Mouse (Mus musculus): ENCODE data around the gene Blnk.

GRCm38 (mm10) chr19:40995449-40996401, 1.4 kb upstream of the Blnk start:
- TF ChIP-seq POLR2A (IDR thresholded peaks at IDR 0.05; ENCODE audit: control insufficient read depth in 1 of 2, insufficient read depth in 1 of 2, low read depth in 1 of 2, low read length in 2 of 2, poor library complexity in 1 of 2) (no peak), MYB (IDR thresholded peaks at IDR 0.05; ENCODE audit: low read depth, low read length) (no peak), CTCF (IDR thresholded peaks at IDR 0.05 in 2 of 3, conservative IDR thresholded peaks at IDR 0.05 in 1 of 3; ENCODE audit: control insufficient read depth in 1 of 3, insufficient read depth in 1 of 3, low read depth in 2 of 3, low read length in 3 of 3, poor library complexity in 1 of 3, severe bottlenecking in 1 of 3) (no peak), TAL1 (IDR thresholded peaks at IDR 0.05; ENCODE audit: low read length) (no peak), ZMIZ1 (IDR thresholded peaks at IDR 0.05; ENCODE audit: low read depth, low read length) (no peak), SIN3A (IDR thresholded peaks at IDR 0.05; ENCODE audit: low read length) (no peak), RCOR1 (IDR thresholded peaks at IDR 0.05; ENCODE audit: low read depth, low read length) (no peak), HCFC1 (IDR thresholded peaks at IDR 0.05; ENCODE audit: low read depth, low read length) (no peak), POLR2AphosphoS2 (IDR thresholded peaks at IDR 0.05; ENCODE audit: low read length) (no peak), GATA1 (IDR thresholded peaks at IDR 0.05; ENCODE audit: low read depth, low read length) (no peak), EP300 (IDR thresholded peaks at IDR 0.05; ENCODE audit: low read depth in 1 of 2, low read length in 2 of 2) (no peak)
